Mouse (Mus musculus): Measurements from ENCODE around the gene Nrip1.

DNA sequence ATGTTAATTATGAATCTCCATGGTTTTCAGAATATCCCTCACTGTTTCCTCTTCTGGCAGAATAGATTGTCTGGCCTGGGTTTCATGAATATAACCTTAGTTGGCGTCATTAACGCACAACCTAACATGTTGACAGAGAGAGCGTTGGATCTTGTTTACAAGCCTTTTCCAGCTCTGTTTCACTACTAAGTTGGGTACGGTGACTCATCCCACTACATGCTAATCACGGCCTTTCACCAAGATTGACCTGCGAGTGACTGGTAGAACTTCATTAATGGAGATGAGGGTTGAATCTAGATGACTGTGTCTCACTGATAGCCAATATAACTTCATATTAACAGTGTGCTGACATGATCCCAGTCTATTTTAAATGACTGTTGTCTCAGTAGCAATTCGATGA is 32.7 kb upstream of the Nrip1 start:
- TF ChIP-seq CTCF (IDR thresholded peaks at IDR 0.05; ENCODE audit: low read depth, low read length) (no peak), TAL1 (conservative IDR thresholded peaks at IDR 0.05; ENCODE audit: low read depth, low read length) (no peak), GATA1 (IDR thresholded peaks at IDR 0.05; ENCODE audit: borderline replicate concordance, low read length) (no peak), POLR2AphosphoS5 (IDR thresholded peaks at IDR 0.05; ENCODE audit: insufficient replicate concordance, low read depth, low read length) (no peak), GATA2 (IDR thresholded peaks at IDR 0.05; ENCODE audit: borderline replicate concordance, low read depth, low read length) (no peak)
